Comparison of ENCODE assay signal across 11 mouse cellular contexts in genomic region chr10:90674362-90674761, GRCm38 (mm10).
A peak's percentile ranks its signal among the peaks of the same experiment; 100 is the strongest.
DNase-seq lines count a peak whose midpoint lies in the region; TF ChIP-seq lines count a peak whose summit lies in the region.
"Had no signal": no experiment of that assay in that cellular context is flagged by ENCODE, and none has a peak within 500 bp of the region (broad histone marks: within the 10 kb centered on the region; RNA-seq: fewer than 3 reads in every experiment).

No protein-coding gene starts in this region.

- intact Hi-C loops in left cerebral cortex, postnatal 4 days (cut with DNase I), result no loop called here
- intact Hi-C loops in left cerebral cortex, adult 2 months (cut with DNase I), result no loop called here

- peak overlapping the region; percentile 47 for H3K27ac ChIP-seq in left cerebral cortex, adult 2 months
- H3K27ac ChIP-seq: forebrain, embryonic 10.5 days had no signal

- peak; percentile 65 for DNase-seq in left cerebral cortex, adult 11 months (ENCODE audit: low spot score)
- DNase-seq in left cerebral cortex, postnatal 4 days, result no peak
- peak; percentile 62 to 68 for DNase-seq in frontal cortex, postnatal 14 days (ENCODE audit: low spot score in 2 of 2)
- DNase-seq in left cerebral cortex, adult 2 months (ENCODE audit: extremely low spot score in 1 of 2, low spot score in 2 of 2), result peak; percentile 71 to 74
- DNase-seq in right cerebral cortex, postnatal 36 days (ENCODE audit: low spot score in 2 of 2), result peak; percentile 85 to 88
- DNase-seq in lung, postnatal 36 days, result no peak
- no peak for DNase-seq in neural tube, embryonic 10.5 days (ENCODE audit: extremely low spot score, low spot score)
- DNase-seq: adrenal gland, postnatal 10 days; kidney, adult 11 months; lung, adult 18-20 months had no signal

- no peak overlapping the region for H3K4me3 ChIP-seq in left cerebral cortex, adult 2 months
- H3K4me3 ChIP-seq: forebrain, embryonic 10.5 days had no signal

- TF ChIP-seq CTCF in left cerebral cortex, adult 2 months (IDR thresholded peaks at IDR 0.05), result no peak

Comparison
In these comparisons a context has a peak if more than half of its experiments do, and no peak if none do; other contexts are left out.
1. DNase-seq: peak in left cerebral cortex, adult 11 months (single experiment), frontal cortex, postnatal 14 days (2 of 2), left cerebral cortex, adult 2 months (2 of 2) and right cerebral cortex, postnatal 36 days (2 of 2); none in left cerebral cortex, postnatal 4 days (single experiment), lung, postnatal 36 days (single experiment) and neural tube, embryonic 10.5 days (single experiment).